Mouse (Mus musculus): ENCODE measurements around the gene Atad3a.
A peak's percentile ranks its signal among the peaks of the same experiment; 100 is the strongest.
"Not testable (repeated sequence)": the region's sequence is repeated elsewhere in the genome, so short reads cannot be mapped to it uniquely, and the experiment has no call there.

Atad3a gene

GRCm38 (mm10) chr4:155774971-155775740, 14.3 kb upstream of the Atad3a start:
- peak; percentile 13 to 41 for DNase-seq (ENCODE audit: low spot score in 2 of 2)

GRCm38 (mm10) chr4:155774280-155774754, 13.4 kb upstream of the Atad3a start, which contains the start of gene Vwa1:
Gene Vwa1, minus strand, starts transcription at chr4:155774698.
- DNase-seq (ENCODE audit: low spot score in 2 of 2): peak; percentile 76 to 92

- DNase-seq (ENCODE audit: low spot score in 2 of 2): no peak
These were observed 12.6 kb upstream of the Atad3a start for GRCm38 (mm10) chr4:155773335-155774078.

- DNase-seq (ENCODE audit: low spot score in 2 of 2): peak in 1 of 2 experiments; percentile 20
These were observed 11.9 kb upstream of the Atad3a start for GRCm38 (mm10) chr4:155772786-155773185.

GRCm38 (mm10) chr4:155771706-155772105, 10.8 kb upstream of the Atad3a start:
- no peak for DNase-seq (ENCODE audit: low spot score in 2 of 2)

- DNase-seq (ENCODE audit: low spot score in 2 of 2): no peak
These were observed 9.7 kb upstream of the Atad3a start for GRCm38 (mm10) chr4:155770626-155771025.

- peak; percentile 94 for DNase-seq (ENCODE audit: low spot score in 2 of 2)
These were observed 9.1 kb upstream of the Atad3a start for GRCm38 (mm10) chr4:155769880-155770512.

- DNase-seq (ENCODE audit: low spot score in 2 of 2): no peak
These were observed 8.6 kb upstream of the Atad3a start for GRCm38 (mm10) chr4:155769496-155769879.

- no peak for DNase-seq (ENCODE audit: low spot score in 2 of 2)
These were observed 1.5 kb upstream of the Atad3a start for GRCm38 (mm10) chr4:155762357-155762756.

- DNase-seq (ENCODE audit: low spot score in 2 of 2): no peak
These were observed 635 bp upstream of the Atad3a start for GRCm38 (mm10) chr4:155761356-155762099.

- peak in 1 of 2 experiments; percentile 54 for DNase-seq (ENCODE audit: low spot score in 2 of 2)
These were observed 856 bp downstream of the Atad3a start for GRCm38 (mm10) chr4:155759862-155760612.

- DNase-seq (ENCODE audit: low spot score in 2 of 2): no peak
These were observed 3.9 kb downstream of the Atad3a start for GRCm38 (mm10) chr4:155757011-155757410.

- DNase-seq (ENCODE audit: low spot score in 2 of 2): no peak
These were observed 14.1 kb downstream of the Atad3a start for GRCm38 (mm10) chr4:155746575-155747490.

- DNase-seq (ENCODE audit: low spot score in 2 of 2): no peak
These were observed 14.8 kb downstream of the Atad3a start for GRCm38 (mm10) chr4:155746036-155746548.

GRCm38 (mm10) chr4:155745136-155745535, 15.8 kb downstream of the Atad3a start:
- DNase-seq (ENCODE audit: low spot score in 2 of 2): no peak

GRCm38 (mm10) chr4:155744474-155744873, 16.4 kb downstream of the Atad3a start:
- no peak for DNase-seq (ENCODE audit: low spot score in 2 of 2)

- no peak for DNase-seq (ENCODE audit: low spot score in 2 of 2)
These were observed 18.2 kb downstream of the Atad3a start for GRCm38 (mm10) chr4:155742684-155743083.

GRCm38 (mm10) chr4:155740681-155741080, 20.2 kb downstream of the Atad3a start:
- DNase-seq (ENCODE audit: low spot score in 2 of 2): not testable (repeated sequence)
